Mouse (Mus musculus) embryonic facial prominence, embryonic 10.5 days (tissue): ENCODE results near the gene Kif12. TPM values are rescaled to one million over a fixed set of nuclear protein-coding genes. Genes with fewer than 3 reads are reported as not detected.
A peak's percentile ranks its signal among the peaks of the same experiment; 100 is the strongest.

Experiments
- DNase-seq: peaks from one replicate; pipeline ENCODE4 v3.0.0-alpha.2; 2017; ENCODE audit warnings: low spot score
- H3K27ac ChIP-seq: fragments of 300-500 bp; sonication (generic); replicated peaks from 2 replicates; pipeline ENCODE4 v1.5.1; 2016; ENCODE audit warnings: mild to moderate bottlenecking
- H3K27me3 ChIP-seq: fragments of 300-500 bp; sonication (generic); replicated peaks from 2 replicates; pipeline ENCODE4 v1.6.1; 2016; ENCODE audit warnings: low read depth, mild to moderate bottlenecking; ENCODE audit not compliant: poor library complexity, severe bottlenecking
- H3K36me3 ChIP-seq: fragments of 300-500 bp; sonication (generic); replicated peaks from 2 replicates; pipeline ENCODE4 v1.6.1; 2016; ENCODE audit warnings: mild to moderate bottlenecking, moderate library complexity
- H3K4me1 ChIP-seq: fragments of 300-500 bp; sonication (generic); 2 replicates; pipeline ENCODE4 v1.6.1; 2016
- H3K4me3 ChIP-seq: fragments of 300-500 bp; sonication (generic); 2 replicates; pipeline ENCODE4 v1.5.1; 2016; ENCODE audit warnings: mild to moderate bottlenecking, moderate library complexity
- H3K9me3 ChIP-seq: fragments of 300-500 bp; sonication (generic); 2 replicates; pipeline ENCODE4 v1.6.1; 2016; ENCODE audit warnings: mild to moderate bottlenecking
- WGBS: fragments of 180-500 bp; shearing (Covaris S2); methylation state at CpG from one replicate; pipeline ENCODE4 v1.1.7; 2016; 5-methylcytosine and 5-hydroxymethylcytosine counted together
- polyA plus RNA-seq: library from polyadenylated mRNA; unstranded; fragments of >200 nt; fragmentation: Nextera tagmentation; extraction: Ambion mirVana; gene quantifications from 2 replicates; pipeline ENCODE4 v1.2.1, GENCODE M21; 2016

Gene Kif12
- polyA plus RNA-seq, 1 experiment from 2014 or later: not detected

DNA sequence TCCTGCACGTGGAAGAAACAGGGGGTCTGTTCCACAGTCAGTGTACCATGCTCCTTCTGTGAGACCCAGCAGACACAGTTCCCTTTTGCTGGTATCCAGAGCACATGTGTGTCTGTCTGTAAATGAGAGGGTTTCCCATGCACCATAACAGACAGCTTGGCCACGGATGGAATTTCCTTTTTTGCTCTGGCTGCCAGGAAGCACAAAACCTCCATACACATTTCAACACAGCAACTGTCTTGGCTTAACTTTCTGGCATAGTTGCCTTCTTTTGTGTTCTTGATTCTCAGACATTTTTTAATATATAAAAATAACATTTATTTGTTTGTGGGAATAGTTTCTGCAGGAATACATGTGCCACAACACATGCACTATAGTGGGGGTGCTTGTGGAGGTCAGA is 16.3 kb downstream of the Kif12 start:
- Histone ChIP-seq H3K27me3 (no peaks in the 10 kb centered on the region), H3K36me3 (no peaks in the 10 kb centered on the region), H3K4me3 (no peak overlapping the region), H3K27ac (no peak overlapping the region), H3K9me3 (no peaks in the 10 kb centered on the region), H3K4me1 (no peaks in the 10 kb centered on the region)
- DNase-seq: no peak
- 68% methylated on average over 2 of the region's 2 CpGs for WGBS

DNA sequence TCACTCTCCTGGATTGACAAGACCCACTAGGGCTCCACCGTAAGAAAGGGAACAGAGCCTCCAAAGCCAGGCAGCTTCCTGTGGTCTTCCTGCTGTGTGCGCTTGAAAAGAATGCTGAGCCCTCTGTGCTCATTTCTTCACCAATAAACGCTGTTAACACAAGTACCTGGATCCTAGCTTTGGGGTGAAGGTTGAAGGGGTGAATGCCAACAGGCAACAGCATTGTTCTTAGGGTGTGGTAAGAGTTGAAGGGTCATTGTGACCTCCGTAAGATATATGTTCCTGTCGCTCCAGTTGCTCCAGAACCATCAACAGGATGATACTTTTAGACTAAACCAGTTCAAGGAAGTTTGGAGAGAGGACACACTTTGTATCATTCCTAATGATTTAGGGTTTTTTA is 17.2 kb downstream of the Kif12 start, which contains the start of gene Ambp:
Gene Ambp, minus strand, starts transcription at position 101 of the 400 bp plus-strand sequence.
- no peaks in the 10 kb centered on the region for H3K9me3 ChIP-seq
- WGBS: 66% methylated on average over 5 of the region's 5 CpGs
- H3K4me1 ChIP-seq: no peaks in the 10 kb centered on the region
- no peak within 1 kb of the TSS for H3K4me3 ChIP-seq
- DNase-seq: no peak
- no peaks in the 10 kb centered on the region for H3K36me3 ChIP-seq
- no peaks in the 10 kb centered on the region for H3K27me3 ChIP-seq
- H3K27ac ChIP-seq: no peak within 1 kb of the TSS

DNA sequence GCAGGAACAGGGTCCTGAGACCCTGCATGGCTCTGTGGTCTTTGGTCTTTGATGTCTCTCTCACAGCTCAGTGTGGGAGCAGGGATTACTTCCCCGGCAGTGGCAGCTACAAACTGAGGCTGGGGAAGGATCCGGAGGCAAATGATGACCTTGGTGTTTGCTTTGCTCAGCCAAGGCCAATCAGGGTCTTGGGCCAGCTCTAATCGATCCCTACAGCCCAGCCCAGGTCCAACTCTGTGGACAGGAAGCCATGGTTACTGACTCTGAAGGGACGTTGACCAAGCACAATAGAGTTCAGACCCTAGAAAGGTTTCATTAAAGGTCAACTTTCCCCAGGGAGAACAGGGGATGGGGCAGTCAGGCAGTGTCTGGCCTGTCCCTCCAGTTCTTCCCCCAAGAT is 17.9 kb downstream of the Kif12 start:
- Histone ChIP-seq H3K27ac (no peak overlapping the region), H3K36me3 (no peaks in the 10 kb centered on the region), H3K4me1 (no peaks in the 10 kb centered on the region), H3K4me3 (no peak overlapping the region), H3K27me3 (no peaks in the 10 kb centered on the region), H3K9me3 (no peaks in the 10 kb centered on the region)
- WGBS: 60% methylated on average over 4 of the region's 4 CpGs
- DNase-seq: no peak

DNA sequence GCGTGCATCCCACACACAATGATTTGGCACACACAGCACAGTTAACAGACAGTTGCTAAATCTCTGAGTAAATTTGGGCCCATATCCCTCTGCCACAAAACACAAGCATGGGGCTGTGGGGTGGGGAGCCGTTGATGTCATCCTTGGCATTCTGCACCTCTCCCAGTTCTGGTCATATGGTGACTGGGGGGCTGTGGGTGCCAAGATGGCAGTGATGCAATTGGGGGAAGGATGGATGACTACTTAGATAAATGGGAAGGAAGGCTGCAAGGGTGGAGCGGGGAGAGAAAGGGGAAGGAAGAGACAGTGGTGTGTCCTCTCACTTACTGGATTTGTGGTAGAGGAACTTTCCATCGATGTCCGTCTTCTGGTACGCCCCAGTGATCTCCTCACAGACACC is 20.8 kb downstream of the Kif12 start:
- no peaks in the 10 kb centered on the region for H3K36me3 ChIP-seq
- 91% methylated on average over 6 of the region's 6 CpGs for WGBS
- H3K4me3 ChIP-seq: no peak overlapping the region
- no peaks in the 10 kb centered on the region for H3K27me3 ChIP-seq
- H3K4me1 ChIP-seq: no peaks in the 10 kb centered on the region
- DNase-seq: no peak
- H3K9me3 ChIP-seq: 0 out of 2 replicates have a peak, but pooled peaks cover 3% of the 10 kb centered on the region
- H3K27ac ChIP-seq: no peak overlapping the region

GRCm38 (mm10) chr4:63147268-63147667 is 24.7 kb downstream of the Kif12 start:
- 92% methylated on average over 6 of the region's 6 CpGs for WGBS
- Histone ChIP-seq H3K4me1 (no peaks in the 10 kb centered on the region), H3K9me3 (0 out of 2 replicates have a peak, but pooled peaks cover 3% of the 10 kb centered on the region), H3K4me3 (no peak overlapping the region), H3K27ac (no peak overlapping the region), H3K36me3 (no peaks in the 10 kb centered on the region), H3K27me3 (no peaks in the 10 kb centered on the region)
- no peak for DNase-seq

- peaks cover 63% of the 10 kb centered on the region for H3K36me3 ChIP-seq
- H3K9me3 ChIP-seq: no peaks in the 10 kb centered on the region
- no peak for DNase-seq
- no peaks in the 10 kb centered on the region for H3K4me1 ChIP-seq
- 92% methylated on average over 5 of the region's 5 CpGs for WGBS
- no peak overlapping the region for H3K27ac ChIP-seq
- no peaks in the 10 kb centered on the region for H3K27me3 ChIP-seq
- no peak overlapping the region for H3K4me3 ChIP-seq
Measured at GRCm38 (mm10) chr4:63129891-63130624, 41.9 kb downstream of the Kif12 start.

- no peaks in the 10 kb centered on the region for H3K27me3 ChIP-seq
- H3K4me3 ChIP-seq: no peak overlapping the region
- H3K9me3 ChIP-seq: no peaks in the 10 kb centered on the region
- DNase-seq: no peak
- H3K36me3 ChIP-seq: peaks cover 63% of the 10 kb centered on the region
- no peaks in the 10 kb centered on the region for H3K4me1 ChIP-seq
- H3K27ac ChIP-seq: no peak overlapping the region
- WGBS: 69% methylated on average over 8 of the region's 8 CpGs
Measured at GRCm38 (mm10) chr4:63124861-63125466, 47.0 kb downstream of the Kif12 start.

GRCm38 (mm10) chr4:63118639-63119437 is 53.1 kb downstream of the Kif12 start:
- no peak overlapping the region for H3K27ac ChIP-seq
- no peaks in the 10 kb centered on the region for H3K4me1 ChIP-seq
- DNase-seq: peak; percentile 84
- H3K9me3 ChIP-seq: no peaks in the 10 kb centered on the region
- WGBS: 86% methylated on average over 5 of the region's 5 CpGs
- H3K27me3 ChIP-seq: no peaks in the 10 kb centered on the region
- H3K36me3 ChIP-seq: peaks cover 80% of the 10 kb centered on the region
- no peak overlapping the region for H3K4me3 ChIP-seq

Other genes starting within 250 kb of the Kif12 start
- 23.0 and 26.9 TPM in 2 replicates for gene Zfp618, start 206.6 kb downstream of the Kif12 start, polyA plus RNA-seq
- gene Ambp, start 17.3 kb downstream of the Kif12 start, polyA plus RNA-seq: not detected in 2 replicates
- 4.3 and 5.3 TPM in 2 replicates for gene Col27a1, start 41.9 kb upstream of the Kif12 start, polyA plus RNA-seq
- gene Orm1, start 172.4 kb upstream of the Kif12 start, polyA plus RNA-seq: not detected in 2 replicates
- not detected in 2 replicates for gene Orm3, start 184.0 kb upstream of the Kif12 start, polyA plus RNA-seq
- not detected in 2 replicates for gene Orm2, start 190.3 kb upstream of the Kif12 start, polyA plus RNA-seq
- gene Akna, start 231.2 kb upstream of the Kif12 start, polyA plus RNA-seq: 11.8 and 12.0 TPM in 2 replicates